Mouse (Mus musculus): Measurements from ENCODE around the gene Scmh1.

Scmh1 gene

DNA sequence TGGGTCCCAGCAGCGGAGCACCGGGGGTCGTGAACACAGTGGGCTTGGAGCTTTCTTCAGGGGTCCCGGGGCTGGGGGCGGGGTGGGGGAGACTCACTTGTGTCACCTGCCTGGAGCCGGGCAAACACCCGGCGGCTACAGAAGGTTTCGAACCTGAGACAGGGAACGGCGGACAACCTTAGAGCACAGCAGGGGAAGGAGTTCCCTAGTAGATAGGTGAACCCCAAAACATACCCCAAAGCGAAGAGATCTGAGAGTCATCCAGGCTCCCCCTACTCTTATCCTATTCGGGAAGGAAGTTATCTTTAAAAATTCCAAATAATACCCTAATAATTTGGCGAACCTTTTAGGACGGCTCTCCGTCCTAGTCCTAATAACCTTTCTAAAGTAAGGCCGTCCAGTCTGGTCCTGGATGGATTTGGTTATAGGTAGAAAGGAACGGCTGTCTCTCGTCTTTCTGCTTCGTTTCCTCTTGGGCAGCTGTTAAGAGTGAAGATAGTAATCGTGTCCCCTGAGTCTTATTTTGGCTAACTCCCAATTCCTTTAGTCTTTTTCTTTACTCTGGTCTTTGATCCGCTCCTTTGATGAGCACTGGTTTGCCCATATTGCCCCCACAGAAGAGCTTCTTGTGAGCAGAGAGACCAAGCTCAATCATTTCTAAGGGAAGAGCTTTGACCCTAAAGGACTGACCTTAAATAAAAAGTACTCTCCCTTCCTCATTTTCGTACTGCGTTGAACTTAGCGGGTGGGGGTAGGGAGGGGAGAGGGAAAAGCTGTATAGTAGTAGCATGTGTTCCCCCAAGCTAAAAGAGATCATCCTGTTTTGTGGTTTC lies 941 bp downstream of the Scmh1 start:
- DNase-seq (ENCODE audit: low spot score): peak; percentile 32

GRCm38 (mm10) chr4:120406639-120407273 lies 1.7 kb downstream of the Scmh1 start:
- no peak for DNase-seq (ENCODE audit: low spot score)

DNA sequence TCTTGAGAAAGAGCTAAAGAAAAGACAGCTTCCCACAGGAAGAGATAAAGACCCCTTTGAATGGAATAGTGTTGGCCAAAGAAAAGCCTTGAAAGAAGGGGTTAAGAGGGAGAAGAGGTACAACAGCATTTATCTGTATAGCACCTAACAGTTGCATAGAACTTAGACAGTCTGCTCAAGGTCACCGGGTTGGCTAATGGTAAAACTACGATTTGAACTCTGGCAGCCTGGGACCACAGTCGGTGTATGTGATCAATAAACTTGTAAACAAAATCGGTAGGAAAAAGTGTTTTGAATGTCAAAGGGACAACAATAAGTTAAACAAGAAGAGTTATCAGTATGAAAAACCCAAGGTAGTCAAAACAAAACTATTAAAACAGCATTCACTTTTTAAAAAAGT lies 13.0 kb downstream of the Scmh1 start:
- no peak for DNase-seq (ENCODE audit: low spot score)

GRCm38 (mm10) chr4:120420193-120420592 lies 15.1 kb downstream of the Scmh1 start:
- DNase-seq (ENCODE audit: low spot score): no peak

DNA sequence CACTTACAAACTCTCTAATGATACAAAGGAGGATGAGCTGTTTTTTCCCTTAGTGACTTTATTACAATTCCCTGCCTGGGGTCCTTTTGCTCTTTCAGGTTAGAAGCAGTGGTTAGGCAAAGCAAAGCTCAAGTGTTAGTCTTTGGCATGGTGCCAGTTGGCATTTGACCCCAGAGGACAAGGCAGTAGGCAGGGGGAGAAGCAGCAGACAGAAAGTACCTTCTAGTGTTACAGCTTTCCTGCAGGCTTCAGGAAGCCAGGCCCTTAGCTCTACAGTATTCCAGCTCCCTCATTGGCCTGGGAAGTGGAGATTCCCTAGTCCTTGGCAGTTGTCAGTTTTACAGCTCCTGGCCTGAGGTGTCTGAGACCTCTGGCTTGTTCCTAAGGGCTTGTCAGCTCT lies 15.6 kb downstream of the Scmh1 start:
- no peak for DNase-seq (ENCODE audit: low spot score)

GRCm38 (mm10) chr4:120430601-120431000 lies 25.5 kb downstream of the Scmh1 start:
- peak; percentile 35 for DNase-seq (ENCODE audit: low spot score)

DNA sequence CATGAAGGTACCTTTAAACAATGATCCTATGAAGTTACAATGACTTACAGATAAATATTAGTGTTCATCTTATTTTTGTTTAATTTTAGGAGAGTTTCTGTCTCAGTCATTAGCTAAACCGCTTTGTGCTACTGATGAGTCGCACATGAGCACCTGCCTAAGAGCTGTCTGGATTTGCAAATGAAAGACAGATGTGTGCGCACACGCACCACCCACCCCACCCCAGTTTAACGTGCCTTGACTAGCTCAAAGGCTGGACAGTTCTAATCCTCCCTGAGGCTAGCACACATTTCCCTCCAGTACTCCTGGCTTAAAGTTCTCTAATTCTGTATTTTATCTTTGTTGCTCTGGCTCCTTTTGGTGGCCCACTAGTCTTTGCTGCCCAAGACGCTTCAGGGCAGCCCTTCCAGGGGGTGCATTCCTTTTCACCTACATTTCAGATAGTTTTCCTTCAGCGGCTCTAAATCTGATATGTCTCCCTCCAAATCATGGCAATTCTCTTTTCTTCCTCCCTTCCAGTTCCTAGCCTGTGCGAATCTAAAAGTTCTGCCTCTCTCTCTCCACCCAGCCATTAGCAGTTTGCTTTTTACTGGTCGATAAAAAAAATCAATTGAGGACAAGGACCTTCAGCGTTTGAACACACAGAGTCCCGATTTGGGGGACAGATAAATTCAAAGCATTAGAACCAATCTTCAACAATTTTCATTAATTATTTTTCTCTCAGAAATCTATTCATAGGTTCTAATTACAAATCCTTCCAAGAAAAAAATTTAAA lies 27.7 kb downstream of the Scmh1 start:
- DNase-seq (ENCODE audit: low spot score): no peak

DNA sequence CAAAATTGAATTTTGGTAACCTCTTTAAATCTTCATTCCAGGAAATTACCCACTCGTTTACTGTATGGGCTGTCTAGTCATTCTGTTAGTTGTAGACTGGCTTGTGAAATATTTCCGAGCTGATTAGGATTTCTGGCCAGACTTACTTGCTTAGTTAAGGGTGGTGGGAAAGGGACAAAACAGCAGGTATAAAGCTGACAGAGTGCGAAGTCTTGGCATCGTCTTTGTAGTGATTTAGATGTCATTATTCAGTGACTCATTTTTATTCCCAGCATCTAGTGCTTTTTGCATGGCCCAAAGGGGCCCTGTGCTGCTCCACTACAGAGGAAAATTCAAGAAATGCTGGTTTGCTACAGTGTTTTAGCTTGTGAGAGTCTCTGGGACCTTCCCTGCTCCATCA lies 56.7 kb downstream of the Scmh1 start:
- DNase-seq (ENCODE audit: low spot score): no peak

DNA sequence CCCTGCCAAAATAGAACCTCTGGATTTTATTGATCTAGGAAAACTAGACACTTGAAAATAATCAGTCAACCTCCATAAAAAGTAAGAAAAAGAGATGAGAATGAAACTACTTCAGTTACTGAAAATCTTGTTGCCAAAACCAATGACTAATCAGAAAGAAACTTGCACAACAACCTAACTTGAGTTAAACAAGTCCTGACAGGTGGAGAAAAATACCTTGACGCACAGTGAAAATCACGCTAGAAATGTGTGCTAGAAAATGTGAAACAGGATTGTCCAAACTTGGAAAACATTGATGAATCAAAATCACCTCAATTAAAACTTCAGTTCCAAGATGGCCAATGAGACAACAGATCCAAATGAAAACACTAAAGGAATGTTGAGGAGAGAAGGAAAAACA lies 67.9 kb downstream of the Scmh1 start:
- no peak for DNase-seq (ENCODE audit: low spot score)

DNA sequence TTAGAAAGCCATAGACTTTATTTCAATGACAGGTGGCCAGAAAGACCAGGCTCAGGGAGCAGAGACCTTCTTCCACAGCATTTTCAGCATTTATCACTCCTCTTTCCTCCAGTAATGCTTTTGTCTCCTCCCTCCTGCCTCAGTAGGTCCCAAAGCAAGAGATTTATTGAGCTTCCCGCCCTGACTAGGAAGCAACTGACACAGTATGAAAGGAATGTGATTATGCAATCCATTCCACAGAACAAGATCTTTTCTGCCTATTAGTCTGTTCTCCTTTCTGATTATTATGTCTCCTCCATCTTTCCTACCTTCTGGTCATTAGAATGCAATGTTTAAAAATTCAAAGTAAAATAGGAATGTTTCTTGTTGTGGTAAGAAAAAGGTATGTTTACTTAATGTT lies 82.6 kb downstream of the Scmh1 start:
- no peak for DNase-seq (ENCODE audit: low spot score)

DNA sequence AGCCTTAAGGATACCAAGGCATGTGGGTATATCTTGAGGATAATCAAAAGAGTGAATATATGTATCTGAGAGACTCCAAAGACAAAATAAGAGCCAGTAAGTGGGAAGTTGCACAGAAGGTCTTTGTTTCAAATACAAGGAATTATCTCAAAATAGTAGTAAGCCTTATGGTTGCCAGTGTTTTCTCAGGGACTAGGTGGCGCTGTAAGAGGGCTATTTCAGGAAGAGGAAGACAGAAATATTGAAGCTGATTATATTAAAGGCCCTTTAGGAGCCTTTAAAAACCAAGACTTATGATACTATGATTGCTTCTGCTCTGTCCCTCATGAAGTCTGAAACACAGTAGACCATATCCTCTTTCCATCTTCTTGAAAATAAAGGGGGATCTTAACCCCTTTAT lies 101.9 kb downstream of the Scmh1 start:
- DNase-seq (ENCODE audit: low spot score): no peak

GRCm38 (mm10) chr4:120511203-120511602 lies 106.1 kb downstream of the Scmh1 start:
- no peak for DNase-seq (ENCODE audit: low spot score)

DNA sequence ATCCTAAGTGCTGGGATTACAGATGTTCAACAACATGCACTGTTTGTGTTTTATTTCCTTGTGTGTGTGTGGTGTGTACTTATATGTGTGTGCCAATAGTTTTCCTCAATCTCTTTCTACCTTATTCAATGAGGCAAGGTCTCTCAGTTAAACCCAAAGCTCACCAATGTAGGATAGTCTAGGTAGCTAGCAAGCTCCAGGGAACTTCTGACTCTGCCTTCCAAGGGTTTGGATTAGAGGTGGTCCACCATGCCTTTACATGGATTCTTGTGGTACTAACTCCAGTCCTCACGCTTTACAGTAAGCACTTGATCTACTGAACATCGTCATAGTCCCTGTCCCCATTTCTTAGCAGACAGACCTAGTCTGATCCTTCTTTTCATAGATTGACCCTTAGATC lies 109.3 kb downstream of the Scmh1 start:
- no peak for DNase-seq (ENCODE audit: low spot score)

DNA sequence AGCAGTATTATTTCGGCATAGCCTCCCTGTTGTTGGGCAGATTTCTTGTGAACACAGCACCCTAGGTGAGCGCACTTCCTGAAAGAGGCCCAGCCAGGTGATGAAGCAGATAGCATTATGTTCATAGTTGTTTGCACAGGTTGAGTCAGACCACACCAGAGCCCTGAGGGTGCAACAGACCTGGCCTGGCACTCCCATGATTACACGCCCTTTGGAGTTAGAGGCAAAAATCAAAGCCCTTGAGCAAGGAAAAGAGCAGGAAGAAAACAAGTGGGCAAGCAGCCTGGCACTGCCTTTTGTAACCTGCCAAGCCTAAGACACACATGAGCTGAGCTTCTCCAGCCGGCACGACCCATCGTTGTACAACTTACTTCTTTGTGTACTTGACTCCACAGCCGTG lies 111.4 kb downstream of the Scmh1 start:
- no peak for DNase-seq (ENCODE audit: low spot score)

DNA sequence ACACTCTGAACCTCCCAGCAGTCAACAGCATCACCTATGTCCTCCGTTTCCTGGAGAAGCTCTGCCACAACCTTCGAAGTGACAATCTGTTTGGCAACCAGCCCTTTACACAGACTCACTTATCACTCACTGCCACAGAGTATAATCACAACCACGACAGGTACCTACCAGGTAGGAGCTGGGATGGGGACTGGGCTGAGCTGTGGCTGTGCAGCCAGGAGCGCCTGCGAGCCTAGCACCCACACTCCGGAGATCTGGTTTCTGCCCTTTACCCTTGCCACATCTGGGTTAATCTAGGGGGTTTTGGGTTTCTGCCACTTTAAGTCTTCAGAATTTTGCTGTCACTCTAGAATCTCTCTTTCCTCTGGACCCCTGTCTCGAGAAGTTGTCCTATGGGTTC lies 111.8 kb downstream of the Scmh1 start:
- no peak for DNase-seq (ENCODE audit: low spot score)

DNA sequence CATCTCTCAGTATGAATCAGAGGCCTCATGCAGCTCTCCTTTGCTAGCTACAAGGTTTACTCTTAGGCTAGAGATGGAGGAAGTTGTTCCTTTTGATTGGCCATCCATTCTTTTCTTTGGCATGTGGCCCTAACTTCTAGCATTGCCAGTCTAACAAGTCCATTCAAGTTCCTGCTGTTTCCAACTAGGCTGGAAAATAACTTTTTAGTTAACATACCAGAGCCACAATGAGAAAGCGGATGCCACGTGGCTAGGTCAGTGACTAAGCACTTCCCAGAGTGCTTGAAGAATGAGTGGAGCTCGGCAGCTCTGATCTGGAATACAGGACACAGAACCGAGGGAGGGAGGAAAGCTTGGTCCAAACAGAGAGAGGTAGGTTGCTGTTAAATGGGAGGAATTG lies 112.3 kb downstream of the Scmh1 start:
- no peak for DNase-seq (ENCODE audit: low spot score)

GRCm38 (mm10) chr4:120521761-120522160 lies 116.7 kb downstream of the Scmh1 start:
- no peak for DNase-seq (ENCODE audit: low spot score)

DNA sequence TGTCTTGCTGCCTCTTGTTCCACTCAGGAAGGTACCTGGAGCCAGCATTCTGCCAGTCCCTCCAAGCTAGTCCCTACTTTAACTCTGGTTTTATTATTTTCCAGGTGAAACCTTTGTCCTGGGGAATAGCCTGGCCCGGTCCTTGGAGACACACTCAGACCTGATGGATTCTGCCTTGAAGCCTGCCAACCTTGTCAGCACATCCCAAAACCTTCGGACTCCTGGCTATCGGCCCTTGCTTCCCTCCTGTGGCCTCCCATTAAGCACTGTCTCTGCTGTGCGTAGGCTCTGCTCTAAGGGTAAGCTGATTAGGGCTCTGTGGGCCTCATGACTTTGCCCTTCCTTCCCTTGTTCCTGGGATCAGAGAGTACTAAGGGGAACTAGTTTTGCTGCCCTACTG lies 117.3 kb downstream of the Scmh1 start:
- DNase-seq (ENCODE audit: low spot score): no peak

GRCm38 (mm10) chr4:120523092-120523491 lies 118.0 kb downstream of the Scmh1 start:
- DNase-seq (ENCODE audit: low spot score): no peak

- no peak for DNase-seq (ENCODE audit: low spot score)
These were observed 123.1 kb downstream of the Scmh1 start for GRCm38 (mm10) chr4:120528171-120528570.

- DNase-seq (ENCODE audit: low spot score): no peak
These were observed 126.9 kb downstream of the Scmh1 start, which contains the start of gene Slfnl1 for GRCm38 (mm10) chr4:120531986-120532385. Gene Slfnl1 (plus strand): TSS chr4:120532231.

- DNase-seq (ENCODE audit: low spot score): no peak
These were observed 133.6 kb downstream of the Scmh1 start for GRCm38 (mm10) chr4:120538664-120539063.

GRCm38 (mm10) chr4:120544896-120545295 lies 139.8 kb downstream of the Scmh1 start:
- DNase-seq (ENCODE audit: low spot score): no peak
